Mouse (Mus musculus): ENCODE results near the gene Abat. TPM values are rescaled to one million over a fixed set of nuclear protein-coding genes. Genes with fewer than 3 reads are reported as not detected.

Abat gene
- total RNA-seq (2014; rRNA removed) (149 and 157 TPM in 2 replicates), polyA plus RNA-seq (2015; fragmentation: Nextera tagmentation; extraction: Ambion mirVana) (108 and 111 TPM in 2 replicates)

- H3K27me3 ChIP-seq (ENCODE audit: insufficient read depth, low read length) = no peaks in the 10 kb centered on the region
- no peaks in the 10 kb centered on the region for H3K9me3 ChIP-seq (ENCODE audit: low read length)
- DNase-seq (ENCODE audit: low spot score) = peak; percentile 97
- H3K36me3 ChIP-seq (ENCODE audit: insufficient read depth, low read length) = no peaks in the 10 kb centered on the region
- no peak for TF ChIP-seq CTCF (IDR thresholded peaks at IDR 0.05; ENCODE audit: low read depth)
- peak within 1 kb of the TSS; percentile 65 for H3K9ac ChIP-seq (replicated peaks; ENCODE audit: low read length)
- peak within 1 kb of the TSS; percentile 77 for H3K4me2 ChIP-seq (ENCODE audit: low read depth, low read length)
- under 1% methylated on average over 43 of the region's 46 CpGs for WGBS
- H3K27ac ChIP-seq = peak within 1 kb of the TSS; percentile 84
- H3K4me1 ChIP-seq (ENCODE audit: insufficient read depth, low read length) = peaks cover 13% of the 10 kb centered on the region
- ATAC-seq = peak; percentile 99
- H3K4me3 ChIP-seq (ENCODE audit: low read length) = peak within 1 kb of the TSS; percentile 56
These were observed at the start of gene Abat for GRCm38 (mm10) chr16:8513236-8513906. Gene Abat (plus strand): TSS chr16:8513429.

- H3K27ac ChIP-seq = 0 out of 2 replicates have a peak overlapping the region, but pooled peaks have one; percentile 73
- DNase-seq (ENCODE audit: low spot score) = no peak
- peak; percentile 41; the same call in 1 of the 2 replicates for ATAC-seq
- H3K4me2 ChIP-seq (ENCODE audit: low read depth, low read length) = peak overlapping the region; percentile 72
- no peaks in the 10 kb centered on the region for H3K36me3 ChIP-seq (ENCODE audit: insufficient read depth, low read length)
- no peak for TF ChIP-seq CTCF (IDR thresholded peaks at IDR 0.05; ENCODE audit: low read depth)
- no peaks in the 10 kb centered on the region for H3K27me3 ChIP-seq (ENCODE audit: insufficient read depth, low read length)
- peak overlapping the region; percentile 60 for H3K4me3 ChIP-seq (ENCODE audit: low read length)
- H3K4me1 ChIP-seq (ENCODE audit: insufficient read depth, low read length) = peaks cover 6% of the 10 kb centered on the region; the same call in 1 of the 2 replicates
- H3K9ac ChIP-seq (replicated peaks; ENCODE audit: low read length) = no peak overlapping the region
- 81% methylated on average over 2 of the region's 2 CpGs for WGBS
- H3K9me3 ChIP-seq (ENCODE audit: low read length) = no peaks in the 10 kb centered on the region
These were observed 43.1 kb upstream of the Abat start for GRCm38 (mm10) chr16:8470132-8470531.

GRCm38 (mm10) chr16:8470603-8471481 lies 42.4 kb upstream of the Abat start, which contains the start of gene Mettl22:
Gene Mettl22 (plus strand): TSS chr16:8470788.
- no peaks in the 10 kb centered on the region for H3K9me3 ChIP-seq (ENCODE audit: low read length)
- H3K36me3 ChIP-seq (ENCODE audit: insufficient read depth, low read length) = no peaks in the 10 kb centered on the region
- H3K4me3 ChIP-seq (ENCODE audit: low read length) = peak within 1 kb of the TSS; percentile 60
- peak; percentile 97 for DNase-seq (ENCODE audit: low spot score)
- peaks cover 6% of the 10 kb centered on the region; the same call in 1 of the 2 replicates for H3K4me1 ChIP-seq (ENCODE audit: insufficient read depth, low read length)
- peak within 1 kb of the TSS; percentile 72 for H3K4me2 ChIP-seq (ENCODE audit: low read depth, low read length)
- H3K9ac ChIP-seq (replicated peaks; ENCODE audit: low read length) = peak within 1 kb of the TSS; percentile 65
- peak; percentile 98 for ATAC-seq
- WGBS = 0% methylated on average over 48 of the region's 48 CpGs
- no peaks in the 10 kb centered on the region for H3K27me3 ChIP-seq (ENCODE audit: insufficient read depth, low read length)
- peak; percentile 53 for TF ChIP-seq CTCF (IDR thresholded peaks at IDR 0.05; ENCODE audit: low read depth)
- peak within 1 kb of the TSS; percentile 73 for H3K27ac ChIP-seq

GRCm38 (mm10) chr16:8487396-8488005 lies 25.7 kb upstream of the Abat start:
- no peak overlapping the region for H3K27ac ChIP-seq
- no peaks in the 10 kb centered on the region for H3K9me3 ChIP-seq (ENCODE audit: low read length)
- peaks cover 21% of the 10 kb centered on the region; the same call in 1 of the 2 replicates for H3K36me3 ChIP-seq (ENCODE audit: insufficient read depth, low read length)
- TF ChIP-seq CTCF (IDR thresholded peaks at IDR 0.05; ENCODE audit: low read depth) = no peak
- WGBS = 97% methylated on average over 9 of the region's 9 CpGs
- no peak overlapping the region for H3K9ac ChIP-seq (replicated peaks; ENCODE audit: low read length)
- ATAC-seq = no peak
- H3K4me1 ChIP-seq (ENCODE audit: insufficient read depth, low read length) = no peaks in the 10 kb centered on the region
- no peak overlapping the region for H3K4me3 ChIP-seq (ENCODE audit: low read length)
- no peak overlapping the region for H3K4me2 ChIP-seq (ENCODE audit: low read depth, low read length)
- no peaks in the 10 kb centered on the region for H3K27me3 ChIP-seq (ENCODE audit: insufficient read depth, low read length)
- no peak for DNase-seq (ENCODE audit: low spot score)

- H3K9ac ChIP-seq (replicated peaks; ENCODE audit: low read length) = no peak overlapping the region
- no peak overlapping the region for H3K4me2 ChIP-seq (ENCODE audit: low read depth, low read length)
- H3K36me3 ChIP-seq (ENCODE audit: insufficient read depth, low read length) = peaks cover 14% of the 10 kb centered on the region; the same call in 1 of the 2 replicates
- ATAC-seq = 0 out of 2 replicates have a peak, but pooled peaks have one; percentile 11
- TF ChIP-seq CTCF (IDR thresholded peaks at IDR 0.05; ENCODE audit: low read depth) = no peak
- H3K4me1 ChIP-seq (ENCODE audit: insufficient read depth, low read length) = no peaks in the 10 kb centered on the region
- no peak overlapping the region for H3K4me3 ChIP-seq (ENCODE audit: low read length)
- H3K27ac ChIP-seq = peak overlapping the region; percentile 41; the same call in 1 of the 2 replicates
- H3K9me3 ChIP-seq (ENCODE audit: low read length) = no peaks in the 10 kb centered on the region
- WGBS = 51% methylated on average over 5 of the region's 5 CpGs
- no peaks in the 10 kb centered on the region for H3K27me3 ChIP-seq (ENCODE audit: insufficient read depth, low read length)
- no peak for DNase-seq (ENCODE audit: low spot score)
These were observed 23.9 kb upstream of the Abat start for GRCm38 (mm10) chr16:8489340-8489739.
